Mouse (Mus musculus): ENCODE measurements around the gene Plxnc1.

Plxnc1 gene

GRCm38 (mm10) chr10:94747011-94747410, 197.6 kb downstream of the Plxnc1 start:
- no peak for DNase-seq (ENCODE audit: extremely low spot score)

GRCm38 (mm10) chr10:94741459-94741858, 203.2 kb downstream of the Plxnc1 start:
- no peak for DNase-seq (ENCODE audit: extremely low spot score)

All from embryo, embryonic 9.5 days (tissue).